Mouse (Mus musculus) G1E (cell line): ENCODE measurements around the gene Mon1a.

Experiments
- CTCF ChIP-seq: IDR thresholded peaks from 2 replicates; pipeline ENCODE4 v1.5.1; 2012; ENCODE audit warnings: low read depth, low read length, inconsistent platforms, mixed read lengths
- GATA1 ChIP-seq: IDR thresholded peaks from 2 replicates; pipeline ENCODE4 v1.6.1; 2012; ENCODE audit warnings: borderline replicate concordance, low read length, inconsistent platforms, mixed read lengths
- POLR2AphosphoS5 ChIP-seq: IDR thresholded peaks from 2 replicates; pipeline ENCODE4 v1.6.1; 2012; ENCODE audit warnings: low read depth, low read length, inconsistent platforms; ENCODE audit not compliant: insufficient replicate concordance
- TAL1 ChIP-seq: conservative IDR thresholded peaks from 2 replicates; pipeline ENCODE4 v1.6.1; 2012; ENCODE audit warnings: low read depth, low read length, inconsistent platforms, mixed read lengths

- TF ChIP-seq CTCF (no peak), TAL1 (no peak), GATA1 (no peak), POLR2AphosphoS5 (no peak)
These were observed 47.9 kb downstream of the Mon1a start for GRCm38 (mm10) chr9:107935790-107936214.
